Mouse (Mus musculus): ENCODE results near the gene Tnfrsf12a. TPM values are rescaled to one million over a fixed set of nuclear protein-coding genes. Genes with fewer than 3 reads are reported as not detected.

Tnfrsf12a gene
- 8.6 and 9.2 TPM in 2 replicates for polyA plus RNA-seq (2016; fragmentation: Nextera tagmentation; extraction: Ambion mirVana)

- Histone ChIP-seq H3K9ac (peak within 1 kb of the TSS; percentile 38), H3K27ac (no peak within 1 kb of the TSS), H3K27me3 (peaks cover 64% of the 10 kb centered on the region), H3K9me3 (no peaks in the 10 kb centered on the region), H3K4me2 (replicated peaks) (peak within 1 kb of the TSS; percentile 98), H3K4me3 (peak within 1 kb of the TSS; percentile 49), H3K4me1 (peaks cover 33% of the 10 kb centered on the region), H3K36me3 (no peaks in the 10 kb centered on the region)
- under 1% methylated on average over 34 of the region's 34 CpGs for WGBS
- 0 out of 2 replicates have a peak, but pooled peaks have one; percentile 2 for ATAC-seq (ENCODE audit: insufficient number of reproducible peaks, insufficient read depth, low FRiP score, low TSS enrichment)
These were observed at the start of gene Tnfrsf12a for GRCm38 (mm10) chr17:23677236-23677679. TSS of gene Tnfrsf12a (minus strand) at chr17:23677468.

DNA sequence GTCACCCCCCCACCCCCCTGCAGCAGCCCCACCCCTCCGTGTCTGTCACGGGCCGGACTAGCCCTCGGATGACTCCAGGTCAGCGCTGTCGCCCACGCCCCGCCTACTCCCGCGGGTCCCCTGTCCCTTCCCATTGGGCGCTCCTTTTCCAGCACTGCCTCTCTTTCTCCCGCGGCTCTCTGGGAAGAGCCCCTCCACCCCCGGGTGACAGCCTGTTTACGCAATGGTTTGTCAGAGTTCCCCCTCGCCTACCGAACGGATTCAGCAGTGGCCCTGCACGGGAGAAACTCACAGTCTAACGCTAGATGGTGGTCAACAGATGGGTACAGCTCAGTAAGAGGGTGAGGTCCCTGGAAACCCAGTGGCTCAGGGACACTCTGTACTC lies 49.5 kb upstream of the Tnfrsf12a start:
- 0 out of 2 replicates have a peak, but pooled peaks cover 16% of the 10 kb centered on the region for H3K4me1 ChIP-seq
- H3K27ac ChIP-seq: peak overlapping the region; percentile 80
- WGBS: 1% methylated on average over 20 of the region's 20 CpGs
- H3K9ac ChIP-seq: peak overlapping the region; percentile 73
- peak; percentile 79 for ATAC-seq (ENCODE audit: insufficient number of reproducible peaks, insufficient read depth, low FRiP score, low TSS enrichment)
- H3K9me3 ChIP-seq: no peaks in the 10 kb centered on the region
- H3K4me2 ChIP-seq (replicated peaks): peak overlapping the region; percentile 86
- no peaks in the 10 kb centered on the region for H3K36me3 ChIP-seq
- no peaks in the 10 kb centered on the region for H3K27me3 ChIP-seq
- H3K4me3 ChIP-seq: peak overlapping the region; percentile 94

GRCm38 (mm10) chr17:23725999-23726757 lies 48.9 kb upstream of the Tnfrsf12a start, which contains the start of gene Pkmyt1:
TSS of gene Pkmyt1 (plus strand) at chr17:23726336.
- Histone ChIP-seq H3K4me1 (0 out of 2 replicates have a peak, but pooled peaks cover 16% of the 10 kb centered on the region), H3K27me3 (no peaks in the 10 kb centered on the region), H3K4me3 (peak within 1 kb of the TSS; percentile 94), H3K9me3 (no peaks in the 10 kb centered on the region), H3K4me2 (replicated peaks) (peak within 1 kb of the TSS; percentile 86), H3K36me3 (no peaks in the 10 kb centered on the region), H3K9ac (peak within 1 kb of the TSS; percentile 73), H3K27ac (peak within 1 kb of the TSS; percentile 80)
- 2% methylated on average over 60 of the region's 73 CpGs for WGBS
- peak; percentile 86 for ATAC-seq (ENCODE audit: insufficient number of reproducible peaks, insufficient read depth, low FRiP score, low TSS enrichment)

GRCm38 (mm10) chr17:23725477-23725876 lies 48.2 kb upstream of the Tnfrsf12a start:
- Histone ChIP-seq H3K4me1 (0 out of 2 replicates have a peak, but pooled peaks cover 16% of the 10 kb centered on the region), H3K4me2 (replicated peaks) (peak overlapping the region; percentile 86), H3K9ac (peak overlapping the region; percentile 73), H3K9me3 (no peaks in the 10 kb centered on the region), H3K36me3 (no peaks in the 10 kb centered on the region), H3K27me3 (no peaks in the 10 kb centered on the region), H3K4me3 (peak overlapping the region; percentile 94), H3K27ac (peak overlapping the region; percentile 59; the same call in 1 of the 2 replicates)
- no peak for ATAC-seq (ENCODE audit: insufficient number of reproducible peaks, insufficient read depth, low FRiP score, low TSS enrichment)
- 67% methylated on average over 4 of the region's 4 CpGs for WGBS

- ATAC-seq (ENCODE audit: insufficient number of reproducible peaks, insufficient read depth, low FRiP score, low TSS enrichment): no peak
- H3K4me3 ChIP-seq: no peak within 1 kb of the TSS
- H3K4me1 ChIP-seq: 0 out of 2 replicates have a peak, but pooled peaks cover 10% of the 10 kb centered on the region
- no peaks in the 10 kb centered on the region for H3K36me3 ChIP-seq
- H3K9ac ChIP-seq: no peak within 1 kb of the TSS
- WGBS: 72% methylated on average over 7 of the region's 7 CpGs
- H3K27me3 ChIP-seq: no peaks in the 10 kb centered on the region
- H3K4me2 ChIP-seq (replicated peaks): no peak within 1 kb of the TSS
- no peaks in the 10 kb centered on the region for H3K9me3 ChIP-seq
- H3K27ac ChIP-seq: no peak within 1 kb of the TSS
These were observed 45.3 kb upstream of the Tnfrsf12a start, which contains the start of gene 1520401A03Rik for GRCm38 (mm10) chr17:23722376-23723125. TSS of gene 1520401A03Rik (minus strand) at chr17:23722783.

- no peak overlapping the region for H3K27ac ChIP-seq
- WGBS: 80% methylated on average over 2 of the region's 2 CpGs
- 0 out of 2 replicates have a peak, but pooled peaks cover 9% of the 10 kb centered on the region for H3K4me1 ChIP-seq
- H3K36me3 ChIP-seq: no peaks in the 10 kb centered on the region
- no peak overlapping the region for H3K4me2 ChIP-seq (replicated peaks)
- no peak overlapping the region for H3K9ac ChIP-seq
- no peaks in the 10 kb centered on the region for H3K9me3 ChIP-seq
- no peaks in the 10 kb centered on the region for H3K27me3 ChIP-seq
- no peak overlapping the region for H3K4me3 ChIP-seq
- no peak for ATAC-seq (ENCODE audit: insufficient number of reproducible peaks, insufficient read depth, low FRiP score, low TSS enrichment)
These were observed 44.6 kb upstream of the Tnfrsf12a start for GRCm38 (mm10) chr17:23721886-23722285.

GRCm38 (mm10) chr17:23719455-23719854 lies 42.2 kb upstream of the Tnfrsf12a start:
- Histone ChIP-seq H3K4me1 (no peaks in the 10 kb centered on the region), H3K36me3 (no peaks in the 10 kb centered on the region), H3K9ac (no peak overlapping the region), H3K27ac (no peak overlapping the region), H3K4me3 (no peak overlapping the region), H3K9me3 (no peaks in the 10 kb centered on the region), H3K4me2 (replicated peaks) (no peak overlapping the region), H3K27me3 (no peaks in the 10 kb centered on the region)
- WGBS: 27% methylated on average over 1 of the region's 1 CpGs
- no peak for ATAC-seq (ENCODE audit: insufficient number of reproducible peaks, insufficient read depth, low FRiP score, low TSS enrichment)

DNA sequence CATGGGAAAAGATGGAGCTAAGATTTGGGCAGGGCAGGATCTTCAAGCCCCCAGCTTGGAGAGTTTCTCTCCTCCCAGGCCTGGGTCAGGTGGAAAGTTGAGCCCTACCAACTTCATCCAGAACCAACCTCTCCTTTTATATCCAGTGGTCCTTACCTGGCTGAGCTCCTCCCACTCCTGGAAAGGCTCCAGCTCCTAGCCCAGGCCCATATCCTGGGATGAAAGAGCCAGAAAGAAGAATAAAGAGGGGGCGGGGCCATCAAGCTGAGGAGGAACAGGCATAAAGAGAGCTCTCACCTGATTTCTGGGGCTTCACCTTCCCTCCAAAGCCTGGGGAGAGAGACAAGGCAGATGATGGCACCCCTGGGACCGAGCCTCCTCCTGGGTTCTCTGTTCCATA lies 39.7 kb upstream of the Tnfrsf12a start:
- Histone ChIP-seq H3K27ac (no peak overlapping the region), H3K4me3 (no peak overlapping the region), H3K9ac (no peak overlapping the region), H3K27me3 (no peaks in the 10 kb centered on the region), H3K4me1 (no peaks in the 10 kb centered on the region), H3K4me2 (replicated peaks) (no peak overlapping the region), H3K9me3 (no peaks in the 10 kb centered on the region), H3K36me3 (no peaks in the 10 kb centered on the region)
- no peak for ATAC-seq (ENCODE audit: insufficient number of reproducible peaks, insufficient read depth, low FRiP score, low TSS enrichment)
- 67% methylated on average over 2 of the region's 2 CpGs for WGBS

- H3K27me3 ChIP-seq: peaks cover 9% of the 10 kb centered on the region; the same call in 1 of the 2 replicates
- 0 out of 2 replicates have a peak, but pooled peaks have one; percentile 13 for ATAC-seq (ENCODE audit: insufficient number of reproducible peaks, insufficient read depth, low FRiP score, low TSS enrichment)
- peaks cover 10% of the 10 kb centered on the region; the same call in 1 of the 2 replicates for H3K4me1 ChIP-seq
- no peak overlapping the region for H3K4me2 ChIP-seq (replicated peaks)
- no peak overlapping the region for H3K9ac ChIP-seq
- no peaks in the 10 kb centered on the region for H3K36me3 ChIP-seq
- no peaks in the 10 kb centered on the region for H3K9me3 ChIP-seq
- H3K4me3 ChIP-seq: no peak overlapping the region
- H3K27ac ChIP-seq: no peak overlapping the region
- 1% methylated on average over 3 of the region's 3 CpGs for WGBS
These were observed 28.9 kb upstream of the Tnfrsf12a start for GRCm38 (mm10) chr17:23706212-23706611.

DNA sequence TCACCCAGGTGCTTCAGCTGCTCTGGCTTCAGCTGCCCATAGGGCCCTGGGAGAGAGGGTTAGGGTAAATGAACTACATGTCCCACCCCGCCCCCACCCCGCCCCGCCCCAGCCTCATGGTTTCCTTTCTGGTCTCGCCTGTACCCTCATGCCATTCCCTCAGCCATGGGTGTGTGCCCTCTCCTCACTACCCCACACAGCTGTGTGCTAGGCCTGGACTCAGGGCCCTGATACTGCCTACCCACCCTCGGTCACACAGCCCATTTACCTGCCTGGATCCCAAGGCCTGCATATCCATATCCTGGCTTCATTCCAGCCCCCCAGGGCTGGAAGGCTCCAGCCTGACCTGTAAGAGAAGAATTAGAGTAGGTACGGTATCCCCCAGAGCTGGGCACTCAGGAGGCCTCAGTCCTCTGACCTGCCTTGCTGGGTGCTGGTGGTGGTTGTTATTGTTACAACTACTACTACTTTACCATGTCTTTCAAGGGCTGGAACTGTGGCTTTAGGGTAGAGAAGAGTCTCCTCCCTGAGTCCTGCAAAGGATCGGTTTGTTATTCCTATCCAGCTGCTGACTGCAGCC lies 28.3 kb upstream of the Tnfrsf12a start:
- no peak overlapping the region for H3K27ac ChIP-seq
- WGBS: 73% methylated on average over 7 of the region's 7 CpGs
- H3K4me2 ChIP-seq (replicated peaks): no peak overlapping the region

DNA sequence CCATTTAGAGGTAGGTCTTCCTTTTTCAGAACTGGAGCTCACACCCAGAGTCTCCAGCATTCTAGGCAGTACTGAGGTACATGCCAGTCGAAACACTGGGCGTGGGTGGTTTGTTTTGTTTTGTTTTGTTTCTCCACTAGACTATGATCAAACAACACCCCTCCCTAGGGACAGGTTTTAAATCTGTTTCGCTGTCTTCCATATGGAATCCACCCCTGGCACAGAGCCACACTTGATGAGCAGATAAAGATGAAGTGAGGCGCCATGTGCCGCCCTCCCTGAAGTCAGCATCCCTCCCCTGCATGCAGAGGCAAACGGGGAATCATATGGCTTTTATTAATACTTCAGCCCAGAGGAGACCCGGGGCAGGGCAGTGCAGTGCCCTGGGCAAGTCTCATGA lies 27.5 kb upstream of the Tnfrsf12a start:
- no peak overlapping the region for H3K4me3 ChIP-seq
- H3K36me3 ChIP-seq: no peaks in the 10 kb centered on the region
- H3K9ac ChIP-seq: no peak overlapping the region
- WGBS: 23% methylated on average over 7 of the region's 7 CpGs
- H3K27me3 ChIP-seq: peaks cover 23% of the 10 kb centered on the region
- H3K4me2 ChIP-seq (replicated peaks): no peak overlapping the region
- H3K9me3 ChIP-seq: no peaks in the 10 kb centered on the region
- peaks cover 12% of the 10 kb centered on the region; the same call in 1 of the 2 replicates for H3K4me1 ChIP-seq
- no peak overlapping the region for H3K27ac ChIP-seq
- no peak for ATAC-seq (ENCODE audit: insufficient number of reproducible peaks, insufficient read depth, low FRiP score, low TSS enrichment)

More for the DNA sequence above, 28.3 kb upstream of the Tnfrsf12a start:
- Histone ChIP-seq H3K36me3 (no peaks in the 10 kb centered on the region), H3K27me3 (peaks cover 15% of the 10 kb centered on the region), H3K9ac (no peak overlapping the region), H3K9me3 (no peaks in the 10 kb centered on the region), H3K4me3 (no peak overlapping the region), H3K4me1 (peaks cover 10% of the 10 kb centered on the region; the same call in 1 of the 2 replicates)
- ATAC-seq (ENCODE audit: insufficient number of reproducible peaks, insufficient read depth, low FRiP score, low TSS enrichment): peak; percentile 52; the same call in 1 of the 2 replicates

Data from embryonic facial prominence, embryonic 12.5 days (tissue).